Mouse (Mus musculus) megakaryocyte-erythroid progenitor cell, adult 5-6 weeks (primary cell): Measurements from ENCODE around the gene Anapc2. TPM values are rescaled to one million over a fixed set of nuclear protein-coding genes. Genes with fewer than 3 reads are reported as not detected.
A peak's percentile ranks its signal among the peaks of the same experiment; 100 is the strongest.
"Not testable (repeated sequence)": the region's sequence is repeated elsewhere in the genome, so short reads cannot be mapped to it uniquely, and the experiment has no call there.

Source experiments
- ATAC-seq: replicated peaks from 2 replicates; pipeline ENCODE4 v1.8.0; 2016; ENCODE audit warnings: mild to moderate bottlenecking, inconsistent platforms; ENCODE audit not compliant: severe bottlenecking, poor library complexity, low FRiP score, low TSS enrichment
- total RNA-seq, 2 experiments: library from RNA; stranded (forward) in 1 of 2; stranded (reverse) in 1 of 2; fragments of 200-1000, 215-1000 nt in 1 of 2; fragments of >200 nt in 1 of 2; fragmentation: Nextera tagmentation in 1 of 2; gene quantifications; 2 replicates each; pipeline ENCODE4 v1.2.3; 2014 to 2017

Gene Anapc2
- total RNA-seq, 2 experiments from 2014 or later = 39.0 to 56.6 TPM

- ATAC-seq = no peak
These were observed 32.5 kb upstream of the Anapc2 start for GRCm38 (mm10) chr2:25239766-25240165.

GRCm38 (mm10) chr2:25240310-25240709 lies 32.0 kb upstream of the Anapc2 start:
- ATAC-seq = no peak

- ATAC-seq = peak; percentile 74
These were observed 31.4 kb upstream of the Anapc2 start for GRCm38 (mm10) chr2:25240723-25241437.

- no peak for ATAC-seq
These were observed 30.9 kb upstream of the Anapc2 start for GRCm38 (mm10) chr2:25241438-25241775.

- ATAC-seq = no peak
These were observed 30.2 kb upstream of the Anapc2 start, which contains the start of the genes Rnf208 and Cysrt1 for GRCm38 (mm10) chr2:25242101-25242506. TSS of gene Rnf208 (plus strand) at chr2:25242255. TSS of gene Cysrt1 (minus strand) at chr2:25242452.

GRCm38 (mm10) chr2:25243342-25243741 lies 28.9 kb upstream of the Anapc2 start:
- ATAC-seq = no peak

GRCm38 (mm10) chr2:25244144-25244543 lies 28.1 kb upstream of the Anapc2 start:
- no peak for ATAC-seq

- ATAC-seq = no peak
These were observed 25.9 kb upstream of the Anapc2 start, which contains the start of gene AL732309.1 for GRCm38 (mm10) chr2:25246183-25247072. TSS of gene AL732309.1 (minus strand) at chr2:25246863.

GRCm38 (mm10) chr2:25252331-25252730 lies 19.9 kb upstream of the Anapc2 start:
- no peak for ATAC-seq

- ATAC-seq = peak; percentile 82
These were observed 16.9 kb upstream of the Anapc2 start, which contains the start of gene Tmem203 for GRCm38 (mm10) chr2:25255284-25255779. TSS of gene Tmem203 (plus strand) at chr2:25255439.

GRCm38 (mm10) chr2:25256443-25257109 lies 15.7 kb upstream of the Anapc2 start:
- ATAC-seq = peak; percentile 62

- not testable (repeated sequence) for ATAC-seq
These were observed 15.0 kb upstream of the Anapc2 start for GRCm38 (mm10) chr2:25257250-25257649.

- no peak for ATAC-seq
These were observed 13.4 kb upstream of the Anapc2 start for GRCm38 (mm10) chr2:25258887-25259286.

GRCm38 (mm10) chr2:25261870-25262269 lies 10.4 kb upstream of the Anapc2 start:
- ATAC-seq = no peak

GRCm38 (mm10) chr2:25262291-25262767 lies 9.9 kb upstream of the Anapc2 start, which contains the start of gene Tprn:
TSS of gene Tprn (plus strand) at chr2:25262618.
- ATAC-seq = peak; percentile 98

- 0 out of 2 replicates have a peak, but pooled peaks have one; percentile 9 for ATAC-seq
These were observed 9.3 kb upstream of the Anapc2 start for GRCm38 (mm10) chr2:25262795-25263622.

GRCm38 (mm10) chr2:25263623-25264285 lies 8.5 kb upstream of the Anapc2 start:
- ATAC-seq = no peak

GRCm38 (mm10) chr2:25264286-25264660 lies 8.0 kb upstream of the Anapc2 start:
- no peak for ATAC-seq
